Mouse (Mus musculus): ENCODE data around the gene Rims4.

DNA sequence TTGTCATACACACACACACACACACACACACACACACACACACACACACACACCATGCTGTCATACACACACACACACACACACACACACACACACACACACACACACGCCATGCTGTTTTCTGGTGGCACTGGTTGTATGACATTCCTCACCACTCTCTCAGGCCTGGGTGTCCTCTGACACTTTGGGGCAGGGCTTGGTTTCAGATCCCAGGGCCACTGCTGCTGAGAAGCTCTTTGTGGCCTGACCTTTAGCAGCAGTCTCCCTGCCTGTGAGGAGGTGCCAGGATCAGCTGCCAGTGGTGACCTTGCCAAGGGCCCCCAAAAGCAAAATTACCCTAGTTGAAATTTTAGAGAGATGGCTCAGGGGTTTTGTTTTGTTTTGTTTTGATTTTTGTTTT is 92.6 kb downstream of the Rims4 start:
- TF ChIP-seq POLR2A (IDR thresholded peaks at IDR 0.05; ENCODE audit: borderline replicate concordance, control insufficient read depth, low read depth, low read length), result no peak
- no peak for TF ChIP-seq CTCF (IDR thresholded peaks at IDR 0.05; ENCODE audit: control insufficient read depth, insufficient read depth, low read length)
